Mouse (Mus musculus) intestine, postnatal 0 days (tissue): ENCODE measurements around the gene Erc1. TPM values are rescaled to one million over a fixed set of nuclear protein-coding genes. Genes with fewer than 3 reads are reported as not detected.

ENCODE experiments used
- ATAC-seq: fragments of 200-750 bp; cut with Nextera tagmentation; 2 replicates; pipeline ENCODE4 v1.8.0; 2017; ENCODE audit warnings: mild to moderate bottlenecking, moderate TSS enrichment, moderate library complexity
- H3K27ac ChIP-seq: fragments of 300-500 bp; sonication (generic); 2 replicates; pipeline ENCODE4 v1.5.1; 2014; ENCODE audit warnings: mild to moderate bottlenecking, low read depth, low read length, moderate library complexity
- H3K27me3 ChIP-seq: fragments of 300-500 bp; sonication (generic); replicated peaks from 2 replicates; pipeline ENCODE4 v1.6.1; 2014; ENCODE audit warnings: low read length, mixed read lengths; ENCODE audit not compliant: control insufficient read depth, insufficient read depth
- H3K36me3 ChIP-seq: fragments of 300-500 bp; sonication (generic); 2 replicates; pipeline ENCODE4 v1.6.1; 2014; ENCODE audit warnings: mild to moderate bottlenecking, moderate library complexity; ENCODE audit not compliant: control insufficient read depth, insufficient read depth
- H3K4me1 ChIP-seq: fragments of 300-500 bp; sonication (generic); replicated peaks from 2 replicates; pipeline ENCODE4 v1.6.1; 2014; ENCODE audit warnings: antibody characterized with exemption, low read length, mixed read lengths; ENCODE audit not compliant: control insufficient read depth, insufficient read depth
- H3K4me2 ChIP-seq: fragments of 300-500 bp; sonication (generic); replicated peaks from 2 replicates; pipeline ENCODE4 v1.6.1; 2014; ENCODE audit warnings: low read depth, mild to moderate bottlenecking, moderate library complexity
- H3K4me3 ChIP-seq: fragments of 300-500 bp; sonication (generic); 2 replicates; pipeline ENCODE4 v1.5.1; 2014; ENCODE audit warnings: low read depth, low read length
- H3K9ac ChIP-seq: fragments of 300-500 bp; sonication (generic); 2 replicates; pipeline ENCODE4 v1.6.1; 2014; ENCODE audit warnings: mild to moderate bottlenecking, low read depth, low read length
- H3K9me3 ChIP-seq: fragments of 300-500 bp; sonication (generic); 2 replicates; pipeline ENCODE4 v1.6.1; 2016; ENCODE audit warnings: mixed run types; ENCODE audit not compliant: control insufficient read depth
- CTCF ChIP-seq: sonication (generic); IDR thresholded peaks from 2 replicates; pipeline ENCODE4 v1.5.1; 2016; ENCODE audit warnings: low read depth, mild to moderate bottlenecking, control low read depth, antibody characterized with exemption, moderate library complexity
- WGBS: fragments of 180-500 bp; shearing (Covaris S2); extraction: QIAGEN DNeasy Blood & Tissue Kit; methylation state at CpG from one replicate; pipeline ENCODE4 v1.1.7; 2014; 5-methylcytosine and 5-hydroxymethylcytosine counted together
- polyA plus RNA-seq: library from polyadenylated mRNA; unstranded; fragments of >200 nt; fragmentation: Nextera tagmentation; extraction: Ambion mirVana; gene quantifications from 2 replicates; pipeline ENCODE4 v1.2.1, GENCODE M21; 2015

Erc1 gene
- polyA plus RNA-seq, 1 experiment from 2014 or later = 4.5 TPM

- no peak overlapping the region for H3K4me2 ChIP-seq
- no peak for ATAC-seq
- H3K27ac ChIP-seq = no peak overlapping the region
- WGBS = 92% methylated on average over 5 of the region's 5 CpGs
- no peaks in the 10 kb centered on the region for H3K4me1 ChIP-seq
- no peak overlapping the region for H3K9ac ChIP-seq
- TF ChIP-seq CTCF = no peak
- H3K36me3 ChIP-seq = peaks cover 8% of the 10 kb centered on the region; the same call in 1 of the 2 replicates
- no peak overlapping the region for H3K4me3 ChIP-seq
- no peaks in the 10 kb centered on the region for H3K9me3 ChIP-seq
- no peaks in the 10 kb centered on the region for H3K27me3 ChIP-seq
Measured at GRCm38 (mm10) chr6:119796291-119796690, 51.7 kb downstream of the Erc1 start.

GRCm38 (mm10) chr6:119792562-119792961, 55.4 kb downstream of the Erc1 start:
- no peaks in the 10 kb centered on the region for H3K27me3 ChIP-seq
- H3K4me3 ChIP-seq = no peak overlapping the region
- H3K4me1 ChIP-seq = no peaks in the 10 kb centered on the region
- 0 out of 2 replicates have a peak, but pooled peaks have one; percentile 25 for ATAC-seq
- 29% methylated on average over 2 of the region's 2 CpGs for WGBS
- H3K4me2 ChIP-seq = no peak overlapping the region
- no peak overlapping the region for H3K9ac ChIP-seq
- H3K36me3 ChIP-seq = peaks cover 8% of the 10 kb centered on the region; the same call in 1 of the 2 replicates
- TF ChIP-seq CTCF = peak; percentile 83
- no peaks in the 10 kb centered on the region for H3K9me3 ChIP-seq
- no peak overlapping the region for H3K27ac ChIP-seq

GRCm38 (mm10) chr6:119782416-119782815, 65.6 kb downstream of the Erc1 start:
- TF ChIP-seq CTCF = no peak
- no peak overlapping the region for H3K4me2 ChIP-seq
- peaks cover 4% of the 10 kb centered on the region; the same call in 1 of the 2 replicates for H3K36me3 ChIP-seq
- no peak overlapping the region for H3K4me3 ChIP-seq
- no peak overlapping the region for H3K9ac ChIP-seq
- no peaks in the 10 kb centered on the region for H3K27me3 ChIP-seq
- H3K4me1 ChIP-seq = no peaks in the 10 kb centered on the region
- H3K27ac ChIP-seq = no peak overlapping the region
- WGBS = 97% methylated on average over 2 of the region's 2 CpGs
- no peak for ATAC-seq
- H3K9me3 ChIP-seq = no peaks in the 10 kb centered on the region

DNA sequence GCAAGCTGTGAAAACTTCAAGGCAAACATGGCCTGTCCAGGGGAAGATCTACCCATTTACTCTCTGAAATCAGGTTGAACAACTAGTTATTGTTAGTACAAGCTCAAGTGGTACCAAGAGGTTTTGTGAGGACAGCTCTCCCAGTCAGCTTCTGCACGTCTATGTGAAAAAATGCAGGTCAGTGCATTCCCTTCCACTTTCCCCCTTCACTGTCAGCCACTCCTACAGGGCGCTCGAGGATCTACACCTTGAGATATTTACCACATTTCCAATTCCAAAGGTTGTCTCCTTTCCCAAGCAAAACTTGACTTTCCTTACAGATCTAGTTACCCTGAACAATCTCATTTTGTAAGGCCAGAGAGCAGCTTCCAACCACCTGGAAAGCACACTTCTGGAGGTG, 66.9 kb downstream of the Erc1 start:
- no peak overlapping the region for H3K27ac ChIP-seq
- no peaks in the 10 kb centered on the region for H3K9me3 ChIP-seq
- no peaks in the 10 kb centered on the region for H3K4me1 ChIP-seq
- no peak overlapping the region for H3K9ac ChIP-seq
- H3K4me2 ChIP-seq = no peak overlapping the region
- H3K36me3 ChIP-seq = peaks cover 4% of the 10 kb centered on the region; the same call in 1 of the 2 replicates
- no peak for ATAC-seq
- H3K4me3 ChIP-seq = no peak overlapping the region
- H3K27me3 ChIP-seq = no peaks in the 10 kb centered on the region
- WGBS = 50% methylated on average over 3 of the region's 3 CpGs
- 0 out of 2 replicates have a peak, but pooled peaks have one; percentile 9 for TF ChIP-seq CTCF

- TF ChIP-seq CTCF = no peak
- Histone ChIP-seq H3K4me3 (no peak overlapping the region), H3K27ac (no peak overlapping the region), H3K27me3 (no peaks in the 10 kb centered on the region), H3K4me2 (no peak overlapping the region), H3K36me3 (no peaks in the 10 kb centered on the region), H3K9me3 (no peaks in the 10 kb centered on the region), H3K9ac (no peak overlapping the region), H3K4me1 (no peaks in the 10 kb centered on the region)
- ATAC-seq = no peak
- 58% methylated on average over 1 of the region's 1 CpGs for WGBS
Measured at GRCm38 (mm10) chr6:119768778-119769177, 79.2 kb downstream of the Erc1 start.

DNA sequence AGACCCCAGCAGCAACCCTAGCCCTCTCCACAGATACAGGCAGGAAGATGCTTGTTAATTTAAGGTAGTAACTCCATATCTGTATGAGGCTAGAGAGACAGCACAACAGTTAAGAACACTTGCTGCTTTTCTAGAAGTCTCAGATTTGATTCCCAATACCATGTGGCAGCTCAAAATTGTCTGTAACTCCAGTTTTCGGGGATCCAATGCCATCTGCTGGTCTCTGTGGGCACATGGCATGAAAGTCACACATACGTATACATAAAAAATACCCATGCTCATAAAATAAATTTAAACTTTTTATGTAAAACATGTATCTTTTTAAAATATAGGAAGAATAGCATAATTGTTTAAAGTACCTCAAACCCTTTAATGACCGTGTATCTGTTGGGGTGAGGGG, 83.6 kb downstream of the Erc1 start:
- no peak for ATAC-seq
- H3K27me3 ChIP-seq = no peaks in the 10 kb centered on the region
- TF ChIP-seq CTCF = no peak; the same call in 1 of the 2 replicates
- no peaks in the 10 kb centered on the region for H3K4me1 ChIP-seq
- H3K9me3 ChIP-seq = no peaks in the 10 kb centered on the region
- no peak overlapping the region for H3K9ac ChIP-seq
- 94% methylated on average over 3 of the region's 3 CpGs for WGBS
- H3K27ac ChIP-seq = no peak overlapping the region
- H3K4me2 ChIP-seq = no peak overlapping the region
- H3K36me3 ChIP-seq = no peaks in the 10 kb centered on the region
- no peak overlapping the region for H3K4me3 ChIP-seq

DNA sequence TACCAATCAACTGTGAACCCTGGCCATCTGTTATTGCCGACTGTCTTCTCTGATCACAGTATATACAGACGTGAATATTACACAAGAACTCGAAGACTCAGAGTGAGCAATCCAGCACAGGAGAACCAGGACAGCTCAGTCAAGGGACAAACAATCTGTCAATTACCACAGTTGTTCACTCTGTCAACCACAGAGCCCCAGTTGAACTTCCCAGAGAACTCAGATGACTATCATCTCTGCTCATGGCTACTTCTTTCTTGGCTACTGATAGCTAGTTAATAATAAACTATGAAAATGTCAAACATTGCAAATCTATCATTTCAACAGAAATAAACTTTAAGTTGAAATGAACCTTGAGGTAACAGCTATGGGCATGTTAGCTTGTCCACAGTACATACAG, 88.1 kb downstream of the Erc1 start:
- H3K9me3 ChIP-seq = no peaks in the 10 kb centered on the region
- no peak overlapping the region for H3K9ac ChIP-seq
- no peaks in the 10 kb centered on the region for H3K4me1 ChIP-seq
- TF ChIP-seq CTCF = no peak
- no peaks in the 10 kb centered on the region for H3K27me3 ChIP-seq
- H3K36me3 ChIP-seq = no peaks in the 10 kb centered on the region
- no peak overlapping the region for H3K4me3 ChIP-seq
- no peak for ATAC-seq
- H3K27ac ChIP-seq = no peak overlapping the region
- H3K4me2 ChIP-seq = no peak overlapping the region
- WGBS = 45% methylated on average over 3 of the region's 3 CpGs
